Mouse (Mus musculus) layer of hippocampus, postnatal 25 days (tissue): ENCODE measurements around the gene Tmco1. TPM values are rescaled to one million over a fixed set of nuclear protein-coding genes. Genes with fewer than 3 reads are reported as not detected.
"Not testable (repeated sequence)": the region's sequence is repeated elsewhere in the genome, so short reads cannot be mapped to it uniquely, and the experiment has no call there.

Experiments
- DNase-seq, 2 experiments: peaks; one replicate each; pipeline ENCODE4 v3.0.0; 2022; ENCODE audit warnings: mixed read lengths in 2 of 2, low spot score in 1 of 2; ENCODE audit errors: extremely low spot score in 1 of 2
- total RNA-seq, 2 experiments: library from RNA; stranded (reverse); gene quantifications; 2 replicates each; pipeline ENCODE4 v1.2.3; 2021

Gene Tmco1
- total RNA-seq, 2 experiments from 2014 or later, result 50.9 to 56.8 TPM

- DNase-seq, result no peak
Observed at GRCm38 (mm10) chr1:167328776-167329175, 20.6 kb downstream of the Tmco1 start.

GRCm38 (mm10) chr1:167331106-167331505 lies 22.9 kb downstream of the Tmco1 start:
- DNase-seq, result no peak

- DNase-seq, result no peak
Observed at GRCm38 (mm10) chr1:167336398-167336797, 28.2 kb downstream of the Tmco1 start.

DNA sequence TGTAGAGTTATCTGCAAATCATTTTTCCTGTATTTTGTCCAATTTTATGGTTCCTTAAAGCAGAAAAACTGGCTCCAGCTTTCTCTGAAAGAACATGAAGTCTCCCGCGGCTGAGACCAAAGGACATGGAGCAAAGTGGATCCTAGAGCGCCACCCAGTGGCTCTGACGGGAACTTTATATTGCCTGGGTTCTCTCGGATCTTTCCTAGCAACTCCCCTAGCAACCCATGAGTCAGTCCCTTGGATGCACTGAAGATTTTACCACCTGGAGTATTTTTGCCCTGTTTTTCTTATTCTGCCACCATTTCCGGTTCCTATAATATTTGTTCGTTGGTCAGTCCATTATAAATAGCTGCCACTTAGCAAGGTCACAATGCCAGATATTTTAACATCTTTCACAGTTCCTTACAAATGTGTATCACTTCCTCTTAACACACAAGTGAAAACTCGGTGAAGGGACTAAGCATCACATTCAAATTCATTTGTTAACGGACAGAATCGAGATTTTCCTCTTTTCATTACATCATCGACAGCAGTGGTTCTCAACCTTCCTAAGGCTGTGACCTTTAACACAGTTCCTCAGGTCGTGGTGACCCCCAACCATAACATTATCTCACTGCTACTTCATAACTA lies 29.4 kb downstream of the Tmco1 start:
- peak; percentile 83 to 94 for DNase-seq

GRCm38 (mm10) chr1:167339177-167339781 lies 31.1 kb downstream of the Tmco1 start:
- DNase-seq, result no peak

- no peak for DNase-seq
Observed at GRCm38 (mm10) chr1:167340111-167340787, 32.1 kb downstream of the Tmco1 start.

DNA sequence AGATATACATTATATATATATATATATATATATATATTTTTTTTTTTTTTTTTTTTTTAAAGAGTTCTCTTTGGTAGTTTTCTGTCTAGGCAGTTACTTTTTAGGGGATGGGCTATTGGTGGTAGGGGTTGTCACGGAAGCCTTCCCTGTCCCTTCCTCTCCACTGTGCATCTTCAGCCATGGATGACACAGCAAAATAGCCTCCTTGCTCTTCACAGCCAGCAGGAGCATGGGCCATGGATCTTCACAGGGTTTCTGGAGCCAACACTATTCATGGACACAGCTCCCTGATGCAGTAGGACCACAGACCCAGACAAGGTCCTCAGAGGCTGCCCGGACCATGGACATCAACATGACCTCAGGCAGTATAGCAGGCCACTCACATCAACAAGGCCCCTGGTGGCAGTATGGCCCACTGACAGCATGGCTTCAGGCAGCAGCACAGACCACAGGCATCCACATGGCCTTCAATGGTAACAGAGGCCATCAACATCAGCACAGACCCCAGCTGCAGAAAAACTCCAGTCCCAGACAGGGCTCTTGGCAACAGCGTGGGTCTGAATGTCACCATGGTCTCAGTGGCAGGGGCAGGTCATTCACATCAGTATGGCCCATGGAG lies 32.8 kb downstream of the Tmco1 start:
- DNase-seq, result no peak

- no peak for DNase-seq
Observed at GRCm38 (mm10) chr1:167342831-167343230, 34.7 kb downstream of the Tmco1 start.

DNA sequence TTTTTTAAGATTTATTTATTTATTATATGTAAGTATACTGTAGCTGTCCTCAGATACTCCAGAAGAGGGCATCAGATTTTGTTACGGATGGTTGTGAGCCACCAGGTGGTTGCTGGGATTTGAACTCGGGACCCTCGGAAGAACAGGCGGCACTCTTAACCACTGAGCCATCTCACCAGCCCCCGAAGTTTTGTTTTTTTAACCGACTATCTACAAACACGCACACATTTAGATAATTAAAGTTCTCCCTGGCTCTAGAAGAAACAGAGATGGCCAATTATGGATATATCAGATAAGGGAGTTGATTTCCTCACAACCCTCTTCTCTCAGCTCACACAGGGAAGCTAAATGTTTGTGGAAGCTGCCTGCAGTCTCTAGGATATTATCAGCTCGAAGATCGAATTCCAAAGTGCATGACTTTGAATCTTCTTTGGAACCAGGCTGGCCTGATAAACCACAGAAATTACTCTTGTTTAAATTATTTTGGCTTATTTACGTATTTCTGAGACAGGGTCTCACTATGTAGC lies 37.9 kb downstream of the Tmco1 start:
- DNase-seq, result not testable (repeated sequence)

DNA sequence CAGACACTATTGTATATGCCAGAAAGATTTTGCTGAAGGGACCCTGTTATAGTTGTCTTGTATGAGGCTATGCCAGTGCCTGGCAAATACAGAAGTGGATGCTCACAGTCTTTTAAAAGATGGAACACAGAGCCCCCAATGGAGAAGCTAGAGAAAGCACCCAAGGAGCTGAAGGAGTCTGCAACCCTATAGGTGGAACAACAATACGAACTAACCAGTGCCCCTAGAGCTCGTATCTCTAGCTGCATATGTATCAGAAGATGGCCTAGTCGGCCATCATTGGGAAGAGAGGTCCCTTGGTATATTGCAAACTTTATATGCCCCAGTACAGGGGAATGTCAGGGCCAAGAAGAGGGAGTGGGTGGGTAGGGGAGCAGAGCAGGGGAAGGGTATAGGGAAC lies 41.0 kb downstream of the Tmco1 start:
- not testable (repeated sequence) for DNase-seq

DNA sequence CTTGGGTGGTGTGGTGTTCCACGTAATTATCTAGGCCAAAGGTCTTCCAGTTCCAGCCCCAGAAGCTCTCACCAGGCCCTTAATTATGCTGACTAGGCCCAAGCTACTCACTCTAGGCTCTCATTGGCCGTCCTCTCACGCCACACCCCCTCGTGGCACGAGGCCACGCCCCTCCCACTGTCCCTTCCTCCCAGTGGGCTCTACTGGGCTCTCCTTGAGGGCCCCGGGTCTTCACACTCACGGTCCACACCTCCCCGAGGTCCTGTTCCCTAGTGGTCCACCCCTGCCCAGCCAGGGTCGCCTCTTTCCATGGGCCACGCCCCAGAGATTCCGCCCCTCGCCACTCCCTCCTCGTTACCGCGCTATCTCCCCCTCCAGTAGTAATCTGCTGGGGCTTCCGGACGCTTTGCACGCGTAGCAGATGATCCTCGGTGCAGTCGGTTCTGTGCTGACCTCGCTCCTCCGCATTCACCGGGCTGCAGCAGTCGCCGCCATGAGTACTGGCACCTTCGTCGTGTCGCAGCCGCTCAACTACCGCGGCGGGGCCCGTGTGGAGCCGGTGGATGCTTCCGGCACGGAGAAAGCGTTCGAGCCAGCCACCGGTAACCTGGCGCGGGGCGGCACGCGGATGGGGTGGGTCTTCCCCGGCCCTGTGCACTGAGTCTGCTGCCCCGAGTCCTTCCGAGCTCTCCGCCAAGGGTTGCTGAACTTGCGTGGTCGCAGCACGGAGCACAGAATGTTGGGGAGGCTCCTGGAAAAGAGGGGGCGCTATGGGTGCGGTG lies 41.8 kb downstream of the Tmco1 start, which contains the start of gene Aldh9a1:
Gene Aldh9a1 (plus strand): TSS at position 177 of the 782 bp plus-strand sequence.
- peak; percentile 78 to 81 for DNase-seq

GRCm38 (mm10) chr1:167350597-167351415 lies 42.6 kb downstream of the Tmco1 start:
- no peak for DNase-seq

DNA sequence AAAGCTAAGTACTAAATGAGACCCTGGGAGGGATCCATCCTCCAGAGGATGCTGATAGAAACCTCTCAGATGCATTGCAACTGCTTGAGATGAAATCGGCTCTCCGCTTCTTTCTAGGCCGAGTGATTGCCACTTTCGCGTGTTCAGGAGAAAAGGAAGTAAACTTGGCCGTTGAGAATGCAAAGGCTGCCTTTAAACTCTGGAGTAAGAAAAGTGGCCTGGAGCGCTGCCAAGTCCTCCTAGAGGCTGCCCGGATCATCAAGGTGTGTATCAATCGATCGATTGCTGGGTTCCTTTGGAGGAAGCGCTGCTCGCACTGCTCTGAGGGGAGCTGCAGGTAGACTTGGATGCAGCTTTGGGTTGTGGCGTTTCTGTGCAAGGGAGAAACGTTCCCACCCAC lies 44.2 kb downstream of the Tmco1 start:
- DNase-seq, result no peak

- no peak for DNase-seq
Observed at GRCm38 (mm10) chr1:167357387-167357786, 49.2 kb downstream of the Tmco1 start.

- DNase-seq, result no peak
Observed at GRCm38 (mm10) chr1:167358731-167359130, 50.6 kb downstream of the Tmco1 start.

- no peak for DNase-seq
Observed at GRCm38 (mm10) chr1:167360268-167360667, 52.1 kb downstream of the Tmco1 start.

GRCm38 (mm10) chr1:167362819-167363218 lies 54.6 kb downstream of the Tmco1 start:
- DNase-seq, result no peak

DNA sequence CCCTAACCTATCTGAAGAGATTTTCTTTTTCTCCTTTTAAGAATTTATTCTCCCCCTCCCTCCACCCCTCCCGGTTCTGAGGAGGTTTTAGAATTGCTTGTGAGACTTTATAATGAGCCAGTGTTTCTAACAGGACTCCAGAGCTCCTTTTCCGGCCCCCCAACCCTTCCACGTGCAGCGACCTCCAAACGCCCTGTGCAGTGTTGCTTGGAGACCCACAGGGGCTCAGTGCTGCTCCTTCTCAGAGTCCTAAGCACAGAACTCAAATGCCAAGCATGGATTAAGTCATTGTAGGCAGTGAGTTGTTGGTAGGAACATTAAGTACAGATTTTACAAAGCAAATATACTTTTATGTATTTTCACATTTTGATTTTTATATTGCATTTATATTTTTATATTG lies 55.1 kb downstream of the Tmco1 start:
- DNase-seq, result no peak

- no peak for DNase-seq
Observed at GRCm38 (mm10) chr1:167365808-167366207, 57.6 kb downstream of the Tmco1 start.
